Mouse (Mus musculus) bone marrow, adult 2 months (tissue): ENCODE measurements around the gene Agpat4.

Source experiments
- CTCF ChIP-seq: fragments of 200-500 bp; IDR thresholded peaks from 2 replicates; pipeline ENCODE4 v1.5.1; 2011; ENCODE audit warnings: low read length, control low read depth; ENCODE audit not compliant: control insufficient read depth, insufficient read depth
- POLR2A ChIP-seq: fragments of 200-500 bp; IDR thresholded peaks from 2 replicates; pipeline ENCODE4 v1.6.1; 2011; ENCODE audit warnings: low read depth, mild to moderate bottlenecking, control low read depth, low read length, borderline replicate concordance; ENCODE audit not compliant: control insufficient read depth

DNA sequence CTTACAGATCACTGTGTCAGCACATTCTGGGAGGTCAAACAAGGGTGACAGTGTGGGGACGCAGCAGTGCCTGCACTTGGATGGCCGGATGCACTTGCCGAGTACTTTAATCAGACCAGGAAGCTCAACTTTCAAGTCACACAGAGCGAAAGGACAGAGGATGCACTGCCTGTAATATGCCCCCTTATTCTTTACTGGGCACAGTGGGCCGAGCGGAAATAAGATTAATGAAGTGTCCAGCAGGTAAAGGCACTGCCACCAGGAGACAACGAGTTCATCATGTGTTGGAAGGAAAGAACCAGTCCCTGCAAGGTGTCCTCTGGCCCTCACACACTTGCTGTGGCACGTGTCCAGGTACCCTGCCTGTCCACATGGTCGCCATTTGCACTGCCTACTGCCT is 105.6 kb downstream of the Agpat4 start:
- TF ChIP-seq CTCF (no peak), POLR2A (no peak)
